Mouse (Mus musculus): ENCODE results near the gene Aqp9. TPM values are rescaled to one million over a fixed set of nuclear protein-coding genes. Genes with fewer than 3 reads are reported as not detected.

Gene Aqp9
- polyA plus RNA-seq, 1 experiment from 2014 or later: 13.6 TPM

DNA sequence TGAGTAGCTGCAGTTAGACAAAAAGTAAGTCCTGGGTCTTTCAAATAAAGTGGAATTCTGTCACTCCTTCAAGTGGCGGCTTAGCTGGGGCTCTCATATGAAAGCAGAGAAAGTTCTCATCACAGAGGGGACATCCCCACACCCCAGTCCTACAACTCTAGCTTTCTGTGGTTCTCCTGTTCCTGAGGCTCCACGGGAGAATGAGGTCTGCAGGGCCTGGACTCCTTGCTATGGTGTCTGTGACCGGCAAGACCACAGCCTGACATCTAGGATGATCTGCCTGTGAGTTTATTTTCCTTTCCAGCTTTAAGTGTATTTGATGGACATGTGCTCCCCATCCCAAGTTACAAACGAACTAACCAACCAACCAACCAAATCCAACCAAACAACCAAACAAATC is 105.5 kb downstream of the Aqp9 start:
- H3K36me3 ChIP-seq (ENCODE audit: control insufficient read depth, insufficient read depth, low read length): no peaks in the 10 kb centered on the region
- DNase-seq (ENCODE audit: low spot score): no peak
- H3K9ac ChIP-seq (ENCODE audit: low read depth, low read length): no peak overlapping the region
- no peaks in the 10 kb centered on the region for H3K4me1 ChIP-seq (replicated peaks; ENCODE audit: control insufficient read depth, insufficient read depth, low read length)
- H3K27me3 ChIP-seq (replicated peaks; ENCODE audit: control insufficient read depth, insufficient read depth, low read length): no peaks in the 10 kb centered on the region
- H3K4me2 ChIP-seq: no peak overlapping the region
- ATAC-seq (replicated peaks; ENCODE audit: low FRiP score): no peak
- no peak overlapping the region for H3K27ac ChIP-seq (ENCODE audit: low read depth, low read length)
- 70% methylated on average over 4 of the region's 4 CpGs for WGBS
- H3K9me3 ChIP-seq (ENCODE audit: control insufficient read depth, low read length): no peaks in the 10 kb centered on the region
- H3K4me3 ChIP-seq (ENCODE audit: low read depth, low read length): no peak overlapping the region

DNA sequence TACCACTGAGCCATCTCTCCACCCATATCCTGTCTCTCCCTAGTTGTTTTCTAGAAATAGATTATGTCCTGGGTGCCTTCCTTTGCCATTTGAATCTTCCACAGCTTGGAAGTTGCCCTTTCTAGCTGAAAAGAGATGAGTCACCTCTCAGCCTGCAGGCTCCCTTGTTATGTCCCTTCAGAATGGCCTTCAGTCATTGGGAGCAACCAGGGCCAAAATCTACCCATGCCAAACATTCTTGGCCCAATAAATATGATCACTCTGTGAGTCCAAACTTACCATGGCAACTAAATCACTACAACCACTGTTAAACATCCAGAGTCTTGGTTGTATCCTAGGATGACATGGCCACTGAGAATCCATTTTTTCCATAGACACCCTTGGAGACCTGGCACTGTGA is 106.2 kb downstream of the Aqp9 start:
- H3K9ac ChIP-seq (ENCODE audit: low read depth, low read length): no peak overlapping the region
- H3K9me3 ChIP-seq (ENCODE audit: control insufficient read depth, low read length): no peaks in the 10 kb centered on the region
- H3K27ac ChIP-seq (ENCODE audit: low read depth, low read length): no peak overlapping the region
- no peak overlapping the region for H3K4me3 ChIP-seq (ENCODE audit: low read depth, low read length)
- no peak for DNase-seq (ENCODE audit: low spot score)
- no peak overlapping the region for H3K4me2 ChIP-seq
- H3K4me1 ChIP-seq (replicated peaks; ENCODE audit: control insufficient read depth, insufficient read depth, low read length): no peaks in the 10 kb centered on the region
- no peak for ATAC-seq (replicated peaks; ENCODE audit: low FRiP score)
- H3K36me3 ChIP-seq (ENCODE audit: control insufficient read depth, insufficient read depth, low read length): no peaks in the 10 kb centered on the region
- H3K27me3 ChIP-seq (replicated peaks; ENCODE audit: control insufficient read depth, insufficient read depth, low read length): no peaks in the 10 kb centered on the region

Other genes starting within 250 kb of the Aqp9 start
- gene Lipc, start 216.5 kb downstream of the Aqp9 start, polyA plus RNA-seq (2014; fragmentation: Nextera tagmentation; extraction: Ambion mirVana): 15.0 and 16.7 TPM in 2 replicates
- gene Aldh1a2, start 47.1 kb upstream of the Aqp9 start, polyA plus RNA-seq (2014; fragmentation: Nextera tagmentation; extraction: Ambion mirVana): 19.6 and 24.3 TPM in 2 replicates

All from liver, embryonic 11.5 days (tissue).